Mouse (Mus musculus) MEL (cell line): ENCODE measurements at regions not wholly inside any gene's neighbourhood (a gene's known extent, or its start where the extent isn't known, plus 50 kb on each side); places are given as distances from the start of the nearest gene placed in this dataset.

Experiments
- DNase-seq: peaks from one replicate; pipeline ENCODE4 v3.0.0; 2011; ENCODE audit warnings: low read depth, low spot score
- H3K27ac ChIP-seq: 2 replicates; pipeline ENCODE4 v1.5.1; 2012; ENCODE audit warnings: low read depth, mild to moderate bottlenecking, control low read depth, low read length, moderate library complexity; ENCODE audit not compliant: control insufficient read depth
- H3K27me3 ChIP-seq, 2 experiments: fragments of 150-350 bp in 1 of 2; sonication (generic) in 1 of 2; 2 replicates each; pipeline ENCODE4 v1.6.1; 2012; ENCODE audit warnings: low read length in 2 of 2, mild to moderate bottlenecking in 2 of 2, improper control_type of control experiment in 1 of 2, moderate library complexity in 1 of 2; ENCODE audit not compliant: insufficient read depth in 2 of 2, control insufficient read depth in 1 of 2
- H3K36me3 ChIP-seq, 2 experiments: 2 replicates each; pipeline ENCODE4 v1.6.1; 2012 to 2014; ENCODE audit warnings: low read length in 2 of 2, improper control_type of control experiment in 1 of 2, inconsistent platforms in 1 of 2, mild to moderate bottlenecking in 1 of 2; ENCODE audit not compliant: insufficient read depth in 2 of 2, control insufficient read depth in 1 of 2
- H3K4me1 ChIP-seq, 2 experiments: fragments of 150-350 bp in 1 of 2; sonication (generic) in 1 of 2; 2 replicates each; pipeline ENCODE4 v1.6.1; 2012; ENCODE audit warnings: low read length in 2 of 2, improper control_type of control experiment in 1 of 2, mild to moderate bottlenecking in 1 of 2; ENCODE audit not compliant: insufficient read depth in 2 of 2, control insufficient read depth in 1 of 2
- H3K4me3 ChIP-seq, 2 experiments: fragments of 150-350 bp in 1 of 2; sonication (generic) in 1 of 2; 2 replicates each; pipeline ENCODE4 v1.5.1; 2012; ENCODE audit warnings: low read depth in 2 of 2, low read length in 2 of 2, mild to moderate bottlenecking in 2 of 2, moderate library complexity in 2 of 2, control low read depth in 1 of 2, improper control_type of control experiment in 1 of 2; ENCODE audit not compliant: control insufficient read depth in 1 of 2, insufficient read depth in 1 of 2
- H3K79me2 ChIP-seq: 2 replicates; pipeline ENCODE4 v1.6.1; 2012; ENCODE audit warnings: mild to moderate bottlenecking, low read length, moderate library complexity; ENCODE audit not compliant: control insufficient read depth, poor library complexity, insufficient read depth
- H3K9ac ChIP-seq: 2 replicates; pipeline ENCODE4 v1.6.1; 2012; ENCODE audit warnings: low read depth, mild to moderate bottlenecking, control low read depth, low read length, moderate library complexity; ENCODE audit not compliant: control insufficient read depth, poor library complexity, severe bottlenecking
- H3K9me3 ChIP-seq: fragments of 150-350 bp; sonication (generic); replicated peaks from 2 replicates; pipeline ENCODE4 v1.6.1; 2012; ENCODE audit warnings: mild to moderate bottlenecking, low read length, improper control_type of control experiment, moderate library complexity; ENCODE audit not compliant: insufficient read depth
- CHD2 ChIP-seq: IDR thresholded peaks from 2 replicates; pipeline ENCODE4 v1.6.1; 2011; ENCODE audit warnings: low read length, improper control_type of control experiment
- CTCF ChIP-seq, 3 experiments: IDR thresholded peaks in 2 of 3; conservative IDR thresholded peaks in 1 of 3; 2 replicates each; pipeline ENCODE4 v1.5.1; 2011 to 2012; ENCODE audit warnings: low read length in 3 of 3, low read depth in 2 of 3, mild to moderate bottlenecking in 2 of 3, improper control_type of control experiment in 1 of 3, inconsistent platforms in 1 of 3, mixed read lengths in 1 of 3, moderate library complexity in 1 of 3; ENCODE audit not compliant: control insufficient read depth in 1 of 3, insufficient read depth in 1 of 3, poor library complexity in 1 of 3, severe bottlenecking in 1 of 3
- ELF1 ChIP-seq: IDR thresholded peaks from 2 replicates; pipeline ENCODE4 v1.6.1; 2014; ENCODE audit warnings: low read depth, mild to moderate bottlenecking, inconsistent platforms, low read length, improper control_type of control experiment, moderate library complexity
- MAZ ChIP-seq: IDR thresholded peaks from 2 replicates; pipeline ENCODE4 v1.6.1; 2012; ENCODE audit warnings: low read depth, mild to moderate bottlenecking, inconsistent platforms, low read length, improper control_type of control experiment
- MEF2A ChIP-seq: IDR thresholded peaks from 2 replicates; pipeline ENCODE4 v1.6.1; 2014; ENCODE audit warnings: low read depth, mild to moderate bottlenecking, inconsistent platforms, low read length, improper control_type of control experiment; ENCODE audit not compliant: poor library complexity, insufficient replicate concordance, severe bottlenecking; ENCODE audit errors: extremely low read depth
- MYC ChIP-seq: IDR thresholded peaks from 2 replicates; pipeline ENCODE4 v1.6.1; 2011; ENCODE audit warnings: low read depth, mild to moderate bottlenecking, low read length, improper control_type of control experiment, moderate library complexity
- NELFE ChIP-seq: IDR thresholded peaks from 2 replicates; pipeline ENCODE4 v1.6.1; 2011; ENCODE audit warnings: low read depth, low read length, improper control_type of control experiment
- POLR2AphosphoS2 ChIP-seq: IDR thresholded peaks from 2 replicates; pipeline ENCODE4 v1.6.1; 2011; ENCODE audit warnings: low read length, improper control_type of control experiment
- POLR2AphosphoS5 ChIP-seq: IDR thresholded peaks from 2 replicates; pipeline ENCODE4 v1.6.1; 2012; ENCODE audit warnings: low read depth, borderline replicate concordance, mild to moderate bottlenecking, inconsistent platforms, low read length, moderate library complexity, mixed read lengths
- RAD21 ChIP-seq: IDR thresholded peaks from 2 replicates; pipeline ENCODE4 v1.6.1; 2011; ENCODE audit warnings: mild to moderate bottlenecking, low read depth, low read length, improper control_type of control experiment
- RCOR1 ChIP-seq: IDR thresholded peaks from 2 replicates; pipeline ENCODE4 v1.6.1; 2012; ENCODE audit warnings: low read depth, mild to moderate bottlenecking, inconsistent platforms, low read length, improper control_type of control experiment
- SMC3 ChIP-seq: IDR thresholded peaks from 2 replicates; pipeline ENCODE4 v1.6.1; 2011; ENCODE audit warnings: low read depth, low read length, improper control_type of control experiment
- TAL1 ChIP-seq: IDR thresholded peaks from 2 replicates; pipeline ENCODE4 v1.6.1; 2012; ENCODE audit warnings: mild to moderate bottlenecking, inconsistent platforms, low read length, moderate library complexity, mixed read lengths
- TCF12 ChIP-seq: IDR thresholded peaks from 2 replicates; pipeline ENCODE4 v1.6.1; 2014; ENCODE audit warnings: low read depth, mild to moderate bottlenecking, inconsistent platforms, low read length, improper control_type of control experiment, moderate library complexity
- UBTF ChIP-seq: IDR thresholded peaks from 2 replicates; pipeline ENCODE4 v1.6.1; 2012; ENCODE audit warnings: low read depth, mild to moderate bottlenecking, inconsistent platforms, low read length, improper control_type of control experiment, moderate library complexity, borderline replicate concordance; ENCODE audit not compliant: insufficient read depth
- USF1 ChIP-seq: IDR thresholded peaks from 2 replicates; pipeline ENCODE4 v1.6.1; 2014; ENCODE audit warnings: low read depth, mild to moderate bottlenecking, inconsistent platforms, low read length, improper control_type of control experiment, moderate library complexity
- ZC3H11A ChIP-seq: IDR thresholded peaks from 2 replicates; pipeline ENCODE4 v1.6.1; 2012; ENCODE audit warnings: low read depth, mild to moderate bottlenecking, inconsistent platforms, low read length, improper control_type of control experiment

- no peak overlapping the region for H3K27ac ChIP-seq
- no peak overlapping the region for H3K4me3 ChIP-seq
- H3K4me1 ChIP-seq: no peaks in the 10 kb centered on the region
- no peak overlapping the region for H3K9ac ChIP-seq
- H3K79me2 ChIP-seq: no peaks in the 10 kb centered on the region
- no peaks in the 10 kb centered on the region for H3K27me3 ChIP-seq
- no peaks in the 10 kb centered on the region for H3K9me3 ChIP-seq
- no peaks in the 10 kb centered on the region for H3K36me3 ChIP-seq
- TF ChIP-seq UBTF: no peak
- no peak for TF ChIP-seq MEF2A
- no peak for TF ChIP-seq MAZ
- no peak for TF ChIP-seq ZC3H11A
- TF ChIP-seq NELFE: no peak
- TF ChIP-seq TAL1: no peak
- no peak for TF ChIP-seq ELF1
- TF ChIP-seq RAD21: no peak
- no peak for TF ChIP-seq POLR2AphosphoS5
- no peak for TF ChIP-seq USF1
- no peak for TF ChIP-seq MYC
- no peak for TF ChIP-seq POLR2AphosphoS2
- no peak for TF ChIP-seq TCF12
- no peak for DNase-seq
Measured at GRCm38 (mm10) chr8:79542461-79542860, 97.0 kb upstream of the Otud4 start.

- DNase-seq: no peak
- Histone ChIP-seq H3K79me2 (no peaks in the 10 kb centered on the region), H3K4me1 (no peaks in the 10 kb centered on the region), H3K9ac (no peak overlapping the region), H3K27me3 (no peaks in the 10 kb centered on the region), H3K27ac (no peak overlapping the region), H3K36me3 (no peaks in the 10 kb centered on the region), H3K4me3 (no peak overlapping the region), H3K9me3 (no peaks in the 10 kb centered on the region)
- TF ChIP-seq RCOR1: no peak
- no peak for TF ChIP-seq SMC3
- no peak for TF ChIP-seq CTCF (IDR thresholded peaks at IDR 0.05 in 2 of 3, conservative IDR thresholded peaks at IDR 0.05 in 1 of 3; ENCODE audit: control insufficient read depth in 1 of 3, insufficient read depth in 1 of 3, low read depth in 2 of 3, low read length in 3 of 3, poor library complexity in 1 of 3, severe bottlenecking in 1 of 3)
- TF ChIP-seq CHD2: no peak
Measured at GRCm38 (mm10) chr8:79540053-79540452, 99.4 kb upstream of the Otud4 start.
